Mouse (Mus musculus) liver, adult 2 months (tissue): ENCODE results near the gene Bcl11a.

Experiments
- CTCF ChIP-seq: fragments of 200-500 bp; IDR thresholded peaks from 2 replicates; pipeline ENCODE4 v1.5.1; 2011; ENCODE audit warnings: low read depth, low read length, control low read depth
- POLR2A ChIP-seq: fragments of 200-500 bp; IDR thresholded peaks from 2 replicates; pipeline ENCODE4 v1.6.1; 2011; ENCODE audit warnings: low read length, control low read depth; ENCODE audit not compliant: insufficient read depth; ENCODE audit errors: extremely low read depth

DNA sequence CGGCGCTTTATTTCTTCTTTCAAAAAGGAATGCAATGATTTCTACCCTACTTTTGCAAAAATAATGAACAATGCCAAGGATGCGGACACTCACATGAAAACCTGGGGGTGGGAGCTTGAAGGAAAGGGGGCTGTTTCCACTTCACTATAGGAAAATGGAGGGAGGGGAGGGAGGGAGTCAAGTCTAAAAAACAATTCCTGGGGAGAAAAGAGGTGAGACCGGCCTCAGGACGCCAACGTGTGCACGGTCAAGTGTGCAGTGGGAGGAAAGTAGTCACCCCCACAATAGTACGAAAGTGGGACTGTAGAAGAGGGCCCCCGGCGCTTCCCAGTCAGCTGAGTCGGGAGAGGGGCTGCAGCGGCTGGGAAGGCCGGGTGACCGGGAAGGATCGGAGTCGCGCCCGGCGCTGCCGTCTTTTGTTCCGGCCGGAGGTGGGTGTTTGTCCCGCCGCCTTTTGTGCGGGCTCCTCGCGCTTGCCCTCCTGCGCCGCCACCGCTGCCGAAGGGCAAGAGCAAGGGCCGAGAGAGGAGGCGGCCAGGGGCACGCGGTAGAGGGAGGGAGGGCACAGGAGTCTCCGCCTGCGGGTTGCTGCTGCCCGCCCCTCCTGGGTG, 955 bp downstream of the Bcl11a start:
- TF ChIP-seq POLR2A (no peak), CTCF (no peak)
